Mouse (Mus musculus) layer of hippocampus, adult 9-11 months (tissue): ENCODE data around the gene Tmem82.
"Not testable (repeated sequence)": the region's sequence is repeated elsewhere in the genome, so short reads cannot be mapped to it uniquely, and the experiment has no call there.

Experiments used
- DNase-seq: peaks from one replicate; pipeline ENCODE4 v3.0.0; 2022

Gene Tmem82

DNA sequence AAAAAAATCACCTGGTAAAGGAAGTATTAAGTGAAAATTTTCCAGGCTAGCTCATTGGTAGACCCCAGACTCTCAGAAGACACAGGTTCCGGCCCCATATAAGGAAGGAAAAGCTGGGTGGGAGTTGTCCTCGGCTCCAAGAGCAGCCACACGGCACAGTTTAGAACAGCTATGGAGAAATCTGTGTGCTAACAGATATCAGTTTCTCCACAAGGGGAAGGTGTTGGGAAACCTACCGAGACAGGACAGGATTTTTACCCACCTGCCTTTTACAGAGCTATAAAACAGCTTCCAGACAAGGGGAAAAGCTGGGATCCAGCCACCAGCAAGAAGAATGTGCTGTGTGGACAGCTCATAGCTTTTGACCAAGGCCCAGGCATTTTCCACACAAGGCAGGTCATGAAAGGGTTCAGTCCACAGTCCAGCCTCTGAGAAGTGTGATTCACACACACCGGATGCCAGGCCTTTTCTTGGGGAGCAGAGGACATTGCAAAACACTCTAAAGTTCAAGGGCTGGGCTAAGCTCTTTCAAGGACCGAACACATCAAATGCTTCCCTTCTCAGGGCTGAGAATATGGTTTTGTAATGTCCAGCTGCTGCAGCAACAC lies 45.0 kb downstream of the Tmem82 start:
- DNase-seq: no peak

GRCm38 (mm10) chr4:141572668-141573358 lies 45.6 kb downstream of the Tmem82 start:
- DNase-seq: no peak

- no peak for DNase-seq
Observed at GRCm38 (mm10) chr4:141571934-141572333, 46.5 kb downstream of the Tmem82 start.

DNA sequence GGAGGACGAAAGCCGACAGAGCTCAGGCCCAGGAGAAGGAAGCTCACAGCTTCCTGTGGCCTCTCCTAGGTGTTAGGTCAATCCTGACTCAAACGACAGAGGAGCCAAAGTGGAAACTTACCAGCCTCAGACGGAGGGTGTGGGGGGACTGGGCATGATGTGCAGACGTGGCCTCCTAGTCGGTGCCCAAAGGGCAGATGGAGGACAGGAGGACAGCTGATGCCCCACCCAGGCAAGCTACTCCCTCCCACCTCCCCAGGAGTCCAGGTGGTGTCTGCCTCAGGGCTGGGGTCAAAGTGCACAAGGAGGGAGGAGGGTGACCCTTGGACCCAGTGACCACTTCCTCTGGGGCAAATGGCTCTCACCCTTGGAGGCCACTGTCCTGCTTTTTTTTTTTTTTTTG lies 47.1 kb downstream of the Tmem82 start:
- no peak for DNase-seq

DNA sequence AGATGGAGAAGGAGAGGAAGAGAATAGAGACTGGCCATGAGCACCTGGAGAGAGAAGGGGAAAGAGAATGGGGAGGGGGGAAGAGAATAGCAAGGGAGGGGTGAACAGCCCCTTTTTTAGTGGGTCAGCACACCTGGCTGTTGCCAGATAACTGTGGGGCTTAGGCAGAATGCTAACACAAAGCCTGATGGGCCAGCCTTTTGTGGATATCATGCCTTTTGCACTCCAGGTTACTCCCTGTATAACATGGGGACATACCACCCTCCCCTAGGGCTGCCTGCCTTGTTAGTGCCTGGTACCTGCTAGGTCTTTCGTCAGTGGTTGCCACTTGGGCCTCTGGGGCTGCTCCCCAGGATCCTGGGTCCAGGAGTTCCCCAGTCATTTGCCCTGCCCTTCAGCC lies 47.6 kb downstream of the Tmem82 start:
- no peak for DNase-seq

GRCm38 (mm10) chr4:141570004-141570403 lies 48.4 kb downstream of the Tmem82 start:
- no peak for DNase-seq

- DNase-seq: no peak
Observed at GRCm38 (mm10) chr4:141568966-141569365, 49.5 kb downstream of the Tmem82 start.

GRCm38 (mm10) chr4:141567174-141567573 lies 51.3 kb downstream of the Tmem82 start:
- not testable (repeated sequence) for DNase-seq

- DNase-seq: no peak
Observed at GRCm38 (mm10) chr4:141566187-141566586, 52.2 kb downstream of the Tmem82 start.

- no peak for DNase-seq
Observed at GRCm38 (mm10) chr4:141565325-141565724, 53.1 kb downstream of the Tmem82 start.

DNA sequence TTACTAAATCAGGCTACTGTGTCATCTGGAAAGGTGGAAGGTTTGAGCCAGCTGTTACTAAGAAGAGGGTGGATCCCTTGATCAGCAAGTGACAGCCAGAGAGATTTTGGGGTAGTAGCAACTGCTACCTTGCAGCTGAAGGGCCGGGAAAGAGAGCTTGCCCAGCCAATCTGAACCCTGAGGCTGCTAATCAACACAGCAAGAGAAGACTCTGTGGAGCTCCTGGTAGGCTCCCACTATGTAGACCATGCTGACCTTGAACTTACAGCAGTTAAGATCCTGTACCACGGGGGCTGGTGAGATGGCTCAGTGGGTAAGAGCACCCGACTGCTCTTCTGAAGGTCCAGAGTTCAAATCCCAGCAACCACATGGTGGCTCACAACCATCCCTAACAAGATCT lies 53.8 kb downstream of the Tmem82 start:
- DNase-seq: no peak

DNA sequence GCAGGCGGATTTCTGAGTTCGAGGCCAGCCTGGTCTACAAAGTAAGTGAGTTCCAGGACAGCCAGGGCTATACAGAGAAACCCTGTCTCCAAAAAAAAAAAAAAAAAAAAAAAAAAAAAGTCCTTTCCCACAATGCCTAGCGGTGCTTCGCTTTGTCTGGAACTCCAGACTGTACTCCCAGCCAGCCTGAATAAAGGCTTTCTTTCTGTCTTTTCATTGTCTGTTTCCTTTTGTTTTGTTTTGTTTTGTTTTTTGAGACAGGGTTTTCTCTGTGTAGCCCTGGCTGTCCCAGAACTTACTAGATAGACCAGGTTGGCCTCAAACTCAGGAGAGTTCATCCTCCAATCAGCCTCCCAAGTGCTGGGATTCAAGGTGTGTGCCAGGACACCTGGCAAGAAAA lies 54.2 kb downstream of the Tmem82 start:
- DNase-seq: no peak
